Mouse (Mus musculus) urinary bladder, postnatal 10 days (tissue): ENCODE data around the gene Spred2.
"Not testable (repeated sequence)": the region's sequence is repeated elsewhere in the genome, so short reads cannot be mapped to it uniquely, and the experiment has no call there.

ENCODE experiments used
- DNase-seq: peaks from one replicate; pipeline ENCODE4 v3.0.0; 2022; ENCODE audit warnings: low spot score

The Spred2 gene

GRCm38 (mm10) chr11:20056168-20056567 is 132.0 kb downstream of the Spred2 start:
- no peak for DNase-seq

GRCm38 (mm10) chr11:20057429-20057828 is 133.3 kb downstream of the Spred2 start:
- no peak for DNase-seq

- DNase-seq: no peak
These were observed 135.6 kb downstream of the Spred2 start for GRCm38 (mm10) chr11:20059736-20060135.

DNA sequence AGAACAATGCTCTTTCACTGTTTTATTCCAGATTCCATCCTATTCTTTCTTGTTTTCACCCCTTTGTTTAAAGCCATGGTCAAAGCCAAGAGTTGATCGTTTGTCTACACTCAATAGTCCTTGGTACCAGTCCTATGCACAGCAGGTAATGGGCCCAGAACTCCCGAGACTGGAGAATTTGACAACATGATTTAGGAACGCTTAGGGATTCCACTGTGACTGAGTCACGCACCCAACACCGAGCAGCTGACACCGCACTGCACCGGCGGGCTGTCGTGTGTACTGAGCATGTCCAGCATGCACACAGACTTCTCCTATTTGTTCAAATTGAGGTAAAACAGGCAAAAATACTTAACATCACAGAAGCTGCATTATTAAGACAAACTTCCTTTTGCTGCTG is 138.6 kb downstream of the Spred2 start:
- not testable (repeated sequence) for DNase-seq

DNA sequence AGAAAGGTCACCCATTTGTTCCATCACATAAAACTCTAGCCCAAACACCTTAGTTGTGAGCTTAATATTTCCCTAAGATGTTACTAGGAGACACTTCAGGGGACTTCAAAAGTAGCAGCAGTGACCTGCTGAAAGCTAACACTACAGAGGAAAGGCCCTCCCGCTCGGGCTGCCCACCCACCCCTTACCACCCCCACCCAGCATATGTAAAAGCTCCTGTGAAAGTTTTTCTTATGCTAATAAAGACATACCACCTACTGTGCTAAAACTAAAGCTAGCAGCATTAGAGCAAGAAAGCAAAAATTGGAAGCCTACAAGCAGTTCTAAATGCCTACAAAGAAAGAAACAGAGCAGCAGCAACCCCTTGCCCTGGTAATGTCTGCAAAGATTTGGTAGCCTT is 139.9 kb downstream of the Spred2 start:
- not testable (repeated sequence) for DNase-seq

DNA sequence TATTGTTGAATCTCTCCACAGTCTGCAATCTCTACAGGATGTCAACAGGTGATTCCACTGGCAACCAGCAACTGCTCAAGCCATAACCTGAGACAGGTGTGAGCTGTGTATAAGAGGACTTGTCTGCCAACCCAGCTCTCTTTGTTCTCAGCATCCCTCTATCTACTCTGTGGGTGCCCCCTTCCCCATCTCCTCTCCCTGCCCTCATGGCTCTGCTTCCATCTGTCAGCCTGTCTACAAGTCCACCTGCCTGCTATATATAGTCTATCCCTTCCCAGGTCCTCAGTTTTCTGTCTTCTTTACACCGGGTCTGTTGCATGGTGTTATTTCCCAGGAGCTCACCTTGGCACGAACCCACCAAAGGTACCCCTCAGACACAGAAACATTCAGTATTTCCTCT is 140.8 kb downstream of the Spred2 start:
- DNase-seq: no peak

GRCm38 (mm10) chr11:20066106-20066505 is 141.9 kb downstream of the Spred2 start:
- DNase-seq: no peak

GRCm38 (mm10) chr11:20067521-20067920 is 143.3 kb downstream of the Spred2 start:
- DNase-seq: no peak

GRCm38 (mm10) chr11:20068346-20069004 is 144.3 kb downstream of the Spred2 start:
- DNase-seq: no peak

- DNase-seq: no peak
These were observed 148.0 kb downstream of the Spred2 start for GRCm38 (mm10) chr11:20072174-20072573.

DNA sequence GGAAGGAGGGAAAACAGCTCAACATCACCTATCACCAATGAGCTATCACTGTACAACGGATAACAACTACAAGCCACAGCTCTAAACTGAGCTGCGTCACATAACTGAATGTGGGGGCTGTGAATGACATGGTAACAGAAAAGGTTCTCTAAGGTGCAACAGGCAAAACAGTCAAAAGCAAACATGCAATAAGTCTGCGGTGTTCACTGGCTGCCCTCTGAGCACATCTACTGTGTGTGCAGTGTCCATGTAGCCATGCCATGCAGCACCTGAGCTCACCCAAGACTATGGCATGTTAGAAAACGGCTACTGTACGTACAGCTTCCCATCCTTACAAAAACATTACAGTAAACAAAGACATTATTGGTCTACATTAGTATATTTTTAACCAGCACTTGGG is 148.7 kb downstream of the Spred2 start:
- DNase-seq: no peak
